Mouse (Mus musculus) CD4-positive helper T cell, adult 2 months (primary cell): ENCODE measurements around the gene Pgpep1.
A peak's percentile ranks its signal among the peaks of the same experiment; 100 is the strongest.

ENCODE experiments used
- DNase-seq: peaks from one replicate; pipeline ENCODE4 v3.0.0-alpha.2; 2012; ENCODE audit warnings: low read depth, missing footprints, low spot score

Gene Pgpep1

GRCm38 (mm10) chr8:70659604-70660272 lies 450 bp downstream of the Pgpep1 start:
- peak; percentile 78 for DNase-seq

GRCm38 (mm10) chr8:70658897-70659603 lies 1.1 kb downstream of the Pgpep1 start:
- DNase-seq, result no peak

- no peak for DNase-seq
These were observed 2.4 kb downstream of the Pgpep1 start for GRCm38 (mm10) chr8:70657739-70658138.

- no peak for DNase-seq
These were observed 3.0 kb downstream of the Pgpep1 start for GRCm38 (mm10) chr8:70657214-70657613.

- no peak for DNase-seq
These were observed 3.9 kb downstream of the Pgpep1 start for GRCm38 (mm10) chr8:70656193-70656790.

GRCm38 (mm10) chr8:70655469-70655868 lies 4.7 kb downstream of the Pgpep1 start:
- no peak for DNase-seq

GRCm38 (mm10) chr8:70654121-70654520 lies 6.1 kb downstream of the Pgpep1 start:
- DNase-seq, result no peak

- DNase-seq, result peak; percentile 74
These were observed 7.0 kb downstream of the Pgpep1 start for GRCm38 (mm10) chr8:70653226-70653625.

GRCm38 (mm10) chr8:70650351-70650750 lies 9.8 kb downstream of the Pgpep1 start:
- DNase-seq, result no peak

GRCm38 (mm10) chr8:70649324-70649723 lies 10.9 kb downstream of the Pgpep1 start:
- no peak for DNase-seq

- DNase-seq, result no peak
These were observed 11.3 kb downstream of the Pgpep1 start for GRCm38 (mm10) chr8:70648921-70649320.

- no peak for DNase-seq
These were observed 12.1 kb downstream of the Pgpep1 start for GRCm38 (mm10) chr8:70648164-70648442.

- no peak for DNase-seq
These were observed 12.6 kb downstream of the Pgpep1 start for GRCm38 (mm10) chr8:70647343-70648163.

GRCm38 (mm10) chr8:70646775-70647174 lies 13.4 kb downstream of the Pgpep1 start:
- no peak for DNase-seq

- no peak for DNase-seq
These were observed 13.8 kb downstream of the Pgpep1 start for GRCm38 (mm10) chr8:70646369-70646768.

- no peak for DNase-seq
These were observed 14.5 kb downstream of the Pgpep1 start for GRCm38 (mm10) chr8:70645501-70646224.

GRCm38 (mm10) chr8:70644065-70644464 lies 16.1 kb downstream of the Pgpep1 start:
- DNase-seq, result peak; percentile 33

GRCm38 (mm10) chr8:70643019-70643418 lies 17.2 kb downstream of the Pgpep1 start:
- no peak for DNase-seq

- no peak for DNase-seq
These were observed 21.4 kb downstream of the Pgpep1 start for GRCm38 (mm10) chr8:70638752-70639151.

- DNase-seq, result no peak
These were observed 23.4 kb downstream of the Pgpep1 start for GRCm38 (mm10) chr8:70636838-70637237.

- no peak for DNase-seq
These were observed 24.7 kb downstream of the Pgpep1 start for GRCm38 (mm10) chr8:70635527-70635926.
